Mouse (Mus musculus): Measurements from ENCODE around the gene Atp13a4.

DNA sequence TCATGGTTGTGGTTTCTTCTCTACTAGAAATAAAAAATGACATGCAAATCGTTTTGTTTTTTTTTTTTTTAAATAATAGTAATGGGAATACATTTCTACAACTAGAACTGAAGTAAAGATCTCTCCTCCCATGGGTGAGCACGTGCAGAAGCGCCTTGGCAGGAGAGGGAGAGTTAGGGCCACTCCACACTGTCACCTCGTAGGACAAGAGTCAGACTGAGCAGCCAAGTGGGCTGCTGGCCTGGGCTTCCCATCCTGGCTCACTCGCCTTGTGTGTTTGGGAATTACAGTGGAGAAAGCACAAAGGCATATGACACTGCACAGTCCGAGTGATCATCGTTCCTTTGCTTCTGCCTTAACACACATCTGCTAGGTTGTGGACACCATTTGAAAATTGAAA, 47.5 kb upstream of the Atp13a4 start:
- TF ChIP-seq POLR2A (IDR thresholded peaks at IDR 0.05; ENCODE audit: insufficient read depth, low read length) (no peak), CTCF (IDR thresholded peaks at IDR 0.05; ENCODE audit: low read depth, low read length) (no peak), EP300 (IDR thresholded peaks at IDR 0.05; ENCODE audit: insufficient read depth, low read depth, low read length) (no peak)
